Mouse (Mus musculus) ES-E14 (cell line): ENCODE data around the gene Hspb2.

Source experiments
- CHD2 ChIP-seq: IDR thresholded peaks from 2 replicates; pipeline ENCODE4 v1.6.1; 2014; ENCODE audit warnings: mild to moderate bottlenecking, low read depth, low read length, inconsistent platforms
- HCFC1 ChIP-seq: IDR thresholded peaks from 2 replicates; pipeline ENCODE4 v1.6.1; 2012; ENCODE audit warnings: low read length, inconsistent platforms, borderline replicate concordance; ENCODE audit not compliant: insufficient read depth
- MAFK ChIP-seq: IDR thresholded peaks from 2 replicates; pipeline ENCODE4 v1.6.1; 2014; ENCODE audit warnings: mild to moderate bottlenecking, low read depth, low read length, inconsistent platforms; ENCODE audit not compliant: insufficient read depth
- ZC3H11A ChIP-seq: IDR thresholded peaks from 2 replicates; pipeline ENCODE4 v1.6.1; 2012; ENCODE audit warnings: low read depth, mild to moderate bottlenecking, inconsistent platforms, low read length, borderline replicate concordance
- ZNF384 ChIP-seq: IDR thresholded peaks from 2 replicates; pipeline ENCODE4 v1.6.1; 2012; ENCODE audit warnings: low read depth, low read length, inconsistent platforms

GRCm38 (mm10) chr9:50711337-50711736 lies 40.8 kb downstream of the Hspb2 start:
- TF ChIP-seq MAFK (no peak), ZC3H11A (no peak), HCFC1 (no peak), CHD2 (no peak), ZNF384 (no peak)
